Mouse (Mus musculus) intestine, embryonic 14.5 days (tissue): ENCODE results near the gene Rorc. TPM values are rescaled to one million over a fixed set of nuclear protein-coding genes. Genes with fewer than 3 reads are reported as not detected.

ENCODE experiments used
- ATAC-seq: fragments of 200-750 bp; cut with Nextera tagmentation; replicated peaks from 2 replicates; pipeline ENCODE4 v1.8.0; 2017; ENCODE audit warnings: low read depth, moderate number of reproducible peaks, moderate TSS enrichment, moderate library complexity; ENCODE audit not compliant: low FRiP score, low TSS enrichment
- DNase-seq: peaks from one replicate; pipeline ENCODE4 v3.0.0-alpha.2; 2018; ENCODE audit warnings: low spot score
- H3K27ac ChIP-seq: fragments of 300-500 bp; sonication (generic); 2 replicates; pipeline ENCODE4 v1.5.1; 2014; ENCODE audit warnings: low read depth, mild to moderate bottlenecking, control low read depth
- H3K27me3 ChIP-seq: fragments of 300-500 bp; sonication (generic); replicated peaks from 2 replicates; pipeline ENCODE4 v1.6.1; 2014; ENCODE audit warnings: low read length, control low read depth; ENCODE audit not compliant: control insufficient read depth, insufficient read depth
- H3K36me3 ChIP-seq: fragments of 300-500 bp; sonication (generic); 2 replicates; pipeline ENCODE4 v1.6.1; 2014; ENCODE audit warnings: low read length, control low read depth; ENCODE audit not compliant: control insufficient read depth, insufficient read depth
- H3K4me1 ChIP-seq: fragments of 300-500 bp; sonication (generic); replicated peaks from 2 replicates; pipeline ENCODE4 v1.6.1; 2014; ENCODE audit warnings: low read length, control low read depth, mixed read lengths; ENCODE audit not compliant: control insufficient read depth, insufficient read depth
- H3K4me2 ChIP-seq: fragments of 300-500 bp; sonication (generic); 2 replicates; pipeline ENCODE4 v1.6.1; 2014; ENCODE audit warnings: low read length
- H3K4me3 ChIP-seq: fragments of 300-500 bp; sonication (generic); 2 replicates; pipeline ENCODE4 v1.5.1; 2014; ENCODE audit warnings: low read depth, low read length, control low read depth, mixed read lengths
- H3K9ac ChIP-seq: fragments of 300-500 bp; sonication (generic); 2 replicates; pipeline ENCODE4 v1.6.1; 2014; ENCODE audit warnings: mild to moderate bottlenecking, low read length
- H3K9me3 ChIP-seq: fragments of 300-500 bp; sonication (generic); 2 replicates; pipeline ENCODE4 v1.6.1; 2016; ENCODE audit warnings: low read length, control low read depth; ENCODE audit not compliant: control insufficient read depth
- WGBS: fragments of 180-500 bp; shearing (Covaris S2); extraction: QIAGEN DNeasy Blood & Tissue Kit; methylation state at CpG from one replicate; pipeline ENCODE4 v1.1.7; 2014; 5-methylcytosine and 5-hydroxymethylcytosine counted together
- polyA plus RNA-seq: library from polyadenylated mRNA; unstranded; fragments of >200 nt; fragmentation: Nextera tagmentation; extraction: Ambion mirVana; gene quantifications from 2 replicates; pipeline ENCODE4 v1.2.1, GENCODE M21; 2014

Rorc gene
- polyA plus RNA-seq, result 3.8 and 4.0 TPM in 2 replicates

GRCm38 (mm10) chr3:94372641-94373040 lies at the start of gene Rorc:
Gene Rorc (plus strand): TSS chr3:94372794.
- Histone ChIP-seq H3K27ac (no peak within 1 kb of the TSS), H3K4me1 (peaks cover 13% of the 10 kb centered on the region), H3K27me3 (no peaks in the 10 kb centered on the region), H3K4me3 (peak within 1 kb of the TSS; percentile 4; the same call in 1 of the 2 replicates), H3K9ac (no peak within 1 kb of the TSS), H3K4me2 (peak within 1 kb of the TSS; percentile 37), H3K36me3 (no peaks in the 10 kb centered on the region), H3K9me3 (no peaks in the 10 kb centered on the region)
- ATAC-seq, result no peak
- DNase-seq, result no peak
- 23% methylated on average over 5 of the region's 5 CpGs for WGBS

DNA sequence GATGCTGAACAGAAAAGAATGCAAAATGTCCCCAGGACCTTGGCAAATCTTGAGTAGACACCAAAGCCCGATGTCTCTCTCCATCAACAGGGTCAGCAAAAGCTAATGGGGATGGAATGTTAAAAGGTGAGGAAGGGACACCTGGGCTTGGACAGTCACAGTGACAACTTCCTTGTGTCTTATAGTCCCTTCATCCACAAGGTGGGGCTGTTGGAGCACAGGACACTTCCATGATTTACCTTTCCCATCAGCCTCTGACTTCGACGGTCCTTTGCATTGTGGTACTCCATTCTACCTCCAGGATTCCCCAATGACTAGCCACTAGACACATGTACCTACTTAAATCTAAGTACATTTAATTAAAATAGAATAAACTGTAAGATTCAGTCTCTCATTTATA lies 43.9 kb upstream of the Rorc start:
- no peak overlapping the region for H3K4me2 ChIP-seq
- H3K9me3 ChIP-seq, result no peaks in the 10 kb centered on the region
- DNase-seq (no peak), ATAC-seq (no peak)
- no peak overlapping the region for H3K4me3 ChIP-seq
- whole genome bisulfite sequencing, result 60% methylated on average over 3 of the region's 3 CpGs
- no peak overlapping the region for H3K9ac ChIP-seq
- no peak overlapping the region for H3K27ac ChIP-seq
- peaks cover 30% of the 10 kb centered on the region; the same call in 1 of the 2 replicates for H3K36me3 ChIP-seq
- no peaks in the 10 kb centered on the region for H3K27me3 ChIP-seq
- H3K4me1 ChIP-seq, result no peaks in the 10 kb centered on the region

GRCm38 (mm10) chr3:94334442-94334841 lies 38.2 kb upstream of the Rorc start:
- peaks cover 14% of the 10 kb centered on the region; the same call in 1 of the 2 replicates for H3K36me3 ChIP-seq
- no peaks in the 10 kb centered on the region for H3K27me3 ChIP-seq
- H3K4me1 ChIP-seq, result no peaks in the 10 kb centered on the region
- WGBS, result 94% methylated on average over 4 of the region's 4 CpGs
- no peak for ATAC-seq
- no peak overlapping the region for H3K4me2 ChIP-seq
- no peak for DNase-seq
- H3K4me3 ChIP-seq, result no peak overlapping the region
- H3K27ac ChIP-seq, result no peak overlapping the region
- H3K9ac ChIP-seq, result no peak overlapping the region
- H3K9me3 ChIP-seq, result no peaks in the 10 kb centered on the region

- Histone ChIP-seq H3K36me3 (no peaks in the 10 kb centered on the region), H3K9me3 (no peaks in the 10 kb centered on the region), H3K27ac (no peak overlapping the region), H3K4me1 (no peaks in the 10 kb centered on the region), H3K4me2 (no peak overlapping the region), H3K9ac (no peak overlapping the region), H3K27me3 (no peaks in the 10 kb centered on the region), H3K4me3 (no peak overlapping the region)
- WGBS, result 89% methylated on average over 3 of the region's 3 CpGs
- DNase-seq (no peak), ATAC-seq (no peak)
Measured at GRCm38 (mm10) chr3:94338522-94338921, 34.1 kb upstream of the Rorc start.

DNA sequence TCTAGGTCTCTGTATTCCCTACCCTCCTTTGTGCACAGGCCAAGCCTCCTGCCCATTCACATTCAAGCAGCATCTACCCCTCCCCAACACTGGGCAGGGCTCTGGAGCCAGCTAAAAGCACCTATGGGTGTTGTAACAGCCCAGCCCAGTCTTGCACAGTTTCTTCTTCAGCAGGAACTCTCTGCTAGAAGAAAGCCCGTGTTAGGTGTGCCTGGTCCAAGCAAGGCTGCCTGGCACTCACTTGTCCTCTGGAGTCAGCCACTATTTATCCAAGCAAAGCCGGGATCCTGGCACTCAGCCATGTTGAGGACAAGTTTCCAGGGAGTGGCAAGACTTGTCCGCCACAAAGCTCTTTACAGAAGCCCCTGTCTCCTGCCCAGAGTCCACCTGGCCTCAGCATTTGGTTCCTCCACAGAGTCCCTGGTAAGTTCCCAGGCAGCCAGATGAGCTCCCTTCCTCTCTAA lies 30.6 kb upstream of the Rorc start, which contains the start of gene Them5:
Gene Them5 (plus strand): TSS at position 141 of the 464 bp plus-strand sequence.
- H3K9me3 ChIP-seq, result no peaks in the 10 kb centered on the region
- no peaks in the 10 kb centered on the region for H3K4me1 ChIP-seq
- 41% methylated on average over 3 of the region's 3 CpGs for WGBS
- no peak within 1 kb of the TSS for H3K4me2 ChIP-seq
- DNase-seq, result no peak
- no peak within 1 kb of the TSS for H3K4me3 ChIP-seq
- H3K36me3 ChIP-seq, result no peaks in the 10 kb centered on the region
- no peak within 1 kb of the TSS for H3K27ac ChIP-seq
- H3K27me3 ChIP-seq, result no peaks in the 10 kb centered on the region
- H3K9ac ChIP-seq, result no peak within 1 kb of the TSS
- no peak for ATAC-seq

- Histone ChIP-seq H3K27me3 (no peaks in the 10 kb centered on the region), H3K4me1 (no peaks in the 10 kb centered on the region), H3K9me3 (no peaks in the 10 kb centered on the region), H3K4me3 (no peak overlapping the region), H3K27ac (no peak overlapping the region), H3K9ac (no peak overlapping the region), H3K36me3 (no peaks in the 10 kb centered on the region), H3K4me2 (no peak overlapping the region)
- DNase-seq, result no peak
- ATAC-seq, result no peak
- 50% methylated on average over 1 of the region's 1 CpGs for WGBS
Measured at GRCm38 (mm10) chr3:94342552-94342951, 30.0 kb upstream of the Rorc start.

DNA sequence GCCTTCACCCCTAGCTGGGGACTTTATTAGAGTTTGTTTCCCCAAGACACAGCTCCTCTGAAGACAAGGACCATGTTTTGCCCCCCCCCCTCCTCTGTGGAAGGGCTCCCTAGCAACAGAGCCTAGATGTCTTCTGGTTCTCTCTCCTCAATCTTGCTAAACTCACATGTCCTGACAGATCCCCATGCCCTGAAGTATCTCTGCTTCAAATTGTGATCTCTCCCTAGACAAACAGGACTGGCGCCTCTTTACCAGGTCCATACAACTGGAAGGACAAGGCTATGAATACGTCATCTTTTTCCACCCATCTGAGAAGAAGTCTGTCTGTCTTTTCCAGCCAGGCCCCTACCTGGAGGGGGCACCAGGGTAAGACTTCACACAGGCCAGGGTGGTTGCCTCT lies 28.4 kb upstream of the Rorc start:
- 79% methylated on average over 2 of the region's 2 CpGs for WGBS
- no peaks in the 10 kb centered on the region for H3K36me3 ChIP-seq
- DNase-seq, result no peak
- H3K27ac ChIP-seq, result no peak overlapping the region
- ATAC-seq, result no peak
- no peaks in the 10 kb centered on the region for H3K4me1 ChIP-seq
- no peaks in the 10 kb centered on the region for H3K9me3 ChIP-seq
- no peak overlapping the region for H3K4me3 ChIP-seq
- no peak overlapping the region for H3K9ac ChIP-seq
- H3K4me2 ChIP-seq, result no peak overlapping the region
- no peaks in the 10 kb centered on the region for H3K27me3 ChIP-seq

DNA sequence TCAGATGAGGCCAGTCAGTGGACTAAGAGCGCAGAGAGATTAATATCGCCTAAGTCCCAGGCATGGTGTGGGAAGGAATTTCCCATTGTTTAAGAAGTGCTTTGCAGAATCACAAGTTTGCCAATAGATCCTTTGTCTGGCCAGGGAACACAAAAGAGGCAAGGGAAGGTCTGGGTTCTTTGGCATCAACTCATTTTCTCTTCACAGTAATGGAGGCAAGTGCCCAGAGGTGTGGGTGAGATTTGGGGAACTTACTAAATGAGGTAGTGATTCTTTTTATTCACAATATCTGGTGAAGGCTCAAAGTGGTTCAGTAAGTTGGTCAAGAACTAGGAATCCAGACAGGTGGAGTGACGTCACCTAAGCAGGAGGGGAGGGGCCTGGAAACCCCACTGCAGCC lies 27.7 kb upstream of the Rorc start:
- WGBS, result 57% methylated on average over 3 of the region's 3 CpGs
- no peak overlapping the region for H3K9ac ChIP-seq

DNA sequence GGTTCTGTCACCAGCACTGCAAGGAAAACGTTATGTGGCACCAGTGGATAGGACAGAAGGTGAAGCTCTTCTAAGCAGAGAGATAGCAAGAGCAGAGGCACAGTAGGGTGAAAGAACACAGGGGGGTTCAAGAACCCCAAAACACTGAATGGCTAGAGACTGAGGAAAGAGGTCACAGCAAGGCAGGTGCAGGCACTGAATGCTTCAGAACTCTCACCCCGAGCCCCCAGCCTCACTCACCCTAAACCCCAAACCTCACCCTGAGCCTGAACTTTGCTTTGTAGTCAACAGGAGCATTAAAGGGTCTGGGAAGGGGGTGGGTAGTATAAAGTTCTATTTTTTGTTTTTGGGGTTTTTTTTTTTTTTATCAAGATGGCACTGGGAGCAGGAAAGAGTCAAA lies 24.4 kb upstream of the Rorc start:
- no peaks in the 10 kb centered on the region for H3K9me3 ChIP-seq
- H3K4me1 ChIP-seq, result no peaks in the 10 kb centered on the region
- ATAC-seq (no peak), DNase-seq (no peak)
- no peak overlapping the region for H3K27ac ChIP-seq
- 72% methylated on average over 2 of the region's 2 CpGs for WGBS
- no peak overlapping the region for H3K4me3 ChIP-seq
- no peaks in the 10 kb centered on the region for H3K27me3 ChIP-seq
- H3K9ac ChIP-seq, result no peak overlapping the region
- no peak overlapping the region for H3K4me2 ChIP-seq
- H3K36me3 ChIP-seq, result no peaks in the 10 kb centered on the region

More for the DNA sequence above, 27.7 kb upstream of the Rorc start:
- Histone ChIP-seq H3K4me3 (no peak overlapping the region), H3K27me3 (no peaks in the 10 kb centered on the region), H3K27ac (no peak overlapping the region), H3K4me2 (no peak overlapping the region), H3K9me3 (no peaks in the 10 kb centered on the region), H3K4me1 (no peaks in the 10 kb centered on the region), H3K36me3 (no peaks in the 10 kb centered on the region)
- DNase-seq, result no peak
- ATAC-seq, result no peak
